Mouse (Mus musculus): ENCODE data around the gene Olfr1335.
"Not testable (repeated sequence)": the region's sequence is repeated elsewhere in the genome, so short reads cannot be mapped to it uniquely, and the experiment has no call there.

Gene Olfr1335

DNA sequence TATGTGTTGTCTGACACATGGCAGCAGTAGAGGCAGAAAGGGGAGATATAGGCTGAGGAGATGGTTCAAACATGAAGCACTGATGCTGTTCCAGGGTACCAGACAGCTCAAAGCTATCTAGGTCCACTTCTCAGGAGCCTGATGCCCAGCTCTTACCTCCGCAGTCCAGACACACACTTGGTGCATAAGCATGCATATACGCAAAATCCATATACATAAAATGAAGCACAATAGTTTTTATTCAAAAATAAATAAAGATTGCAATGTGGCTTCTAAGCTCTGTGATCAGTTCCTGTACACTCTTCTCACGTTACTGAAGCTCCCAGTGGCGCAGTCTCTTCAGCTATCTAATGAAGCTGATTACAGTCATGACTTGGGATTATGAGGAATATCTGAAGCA is at the start of gene Olfr1335:
TSS of gene Olfr1335 (minus strand) at position 101 of the 400 bp plus-strand sequence.
- DNase-seq: no peak

DNA sequence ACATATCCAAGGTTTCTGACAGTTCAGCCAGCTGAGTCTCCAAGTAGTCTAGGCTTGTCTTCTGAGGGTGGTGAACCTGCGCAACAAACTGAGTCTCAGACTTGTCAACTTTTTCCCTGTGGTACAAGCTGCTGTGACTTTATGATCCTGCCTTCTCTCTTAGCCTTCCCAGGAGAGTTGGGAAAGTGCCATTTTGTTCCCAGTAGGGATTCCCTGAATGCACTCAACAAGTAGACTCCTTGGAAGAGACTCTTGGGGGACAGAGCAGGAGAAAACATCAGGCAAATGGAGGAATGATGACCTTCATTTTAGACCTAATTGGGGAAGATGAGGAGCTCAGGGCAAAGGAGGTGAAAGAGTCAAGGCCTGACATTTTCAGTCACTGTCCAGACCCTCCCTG is 26.4 kb upstream of the Olfr1335 start, which contains the start of gene Olfr1333:
TSS of gene Olfr1333 (minus strand) at position 101 of the 400 bp plus-strand sequence.
- no peak for DNase-seq

DNA sequence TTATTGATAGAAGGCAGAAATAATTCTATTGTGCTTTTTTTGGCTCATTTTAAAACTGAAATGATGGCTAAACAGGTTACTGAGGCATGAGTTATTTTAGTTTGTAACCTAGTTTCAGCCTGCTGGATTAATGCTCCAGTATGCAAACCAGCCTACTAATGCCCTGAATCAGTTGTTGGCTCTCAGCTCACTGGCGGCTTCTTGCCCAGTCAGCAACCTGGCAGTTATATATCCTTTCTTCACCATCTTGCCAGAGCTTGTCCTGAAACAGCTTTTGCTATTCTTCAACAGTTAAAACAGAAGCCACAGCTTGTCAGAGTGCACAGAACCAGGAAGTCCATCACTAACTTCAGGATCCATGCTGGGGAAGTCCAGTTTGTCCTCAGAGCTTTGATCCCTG is 9.2 kb upstream of the Olfr1335 start:
- no peak for DNase-seq

- not testable (repeated sequence) for DNase-seq
Observed at GRCm38 (mm10) chr4:118792796-118793195, 16.9 kb downstream of the Olfr1335 start.

GRCm38 (mm10) chr4:118782486-118782885 is 27.3 kb downstream of the Olfr1335 start, which contains the start of gene Olfr1337:
Olfr1337 (minus strand) TSS chr4:118782586.
- DNase-seq: no peak

Data from kidney, postnatal 10 days (tissue).